Mouse (Mus musculus): ENCODE results near the gene Il1rl2.

Il1rl2 gene

DNA sequence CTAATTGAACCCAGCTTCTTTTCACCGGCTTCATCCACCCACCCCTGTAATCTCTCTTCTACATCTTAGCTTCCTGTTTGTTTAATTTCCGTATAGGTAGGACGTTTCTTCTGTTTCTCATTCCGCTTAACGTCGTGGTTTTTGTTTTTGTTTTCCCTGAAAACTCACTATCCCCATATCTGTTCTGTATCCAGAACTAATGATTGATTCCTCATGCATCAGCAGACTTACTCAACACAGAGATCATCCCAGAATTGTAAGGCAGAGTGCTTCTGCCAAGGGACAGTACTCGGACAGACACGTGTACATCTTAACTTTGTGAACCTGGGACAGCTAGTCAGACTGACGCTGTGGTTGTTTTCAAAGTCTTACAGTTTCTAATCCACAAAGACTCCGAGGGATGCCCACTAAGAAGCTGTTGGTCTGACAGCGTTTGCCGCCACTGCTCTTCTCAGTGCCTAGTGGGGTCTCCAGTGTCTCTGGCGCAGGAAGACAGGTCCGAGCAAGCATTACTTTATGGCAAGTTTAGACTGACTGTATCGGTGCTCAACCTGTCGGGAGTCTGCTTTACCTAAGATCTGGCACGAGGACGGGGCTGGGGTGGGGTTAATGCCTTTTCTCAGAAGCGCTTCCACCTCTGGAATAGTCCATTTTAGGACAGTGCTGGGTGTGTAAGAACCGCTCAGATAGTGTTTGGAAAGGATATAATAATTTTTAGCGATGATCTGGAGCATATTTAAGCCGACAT, 719 bp downstream of the Il1rl2 start:
- DNase-seq (ENCODE audit: low read depth, low spot score), result no peak

DNA sequence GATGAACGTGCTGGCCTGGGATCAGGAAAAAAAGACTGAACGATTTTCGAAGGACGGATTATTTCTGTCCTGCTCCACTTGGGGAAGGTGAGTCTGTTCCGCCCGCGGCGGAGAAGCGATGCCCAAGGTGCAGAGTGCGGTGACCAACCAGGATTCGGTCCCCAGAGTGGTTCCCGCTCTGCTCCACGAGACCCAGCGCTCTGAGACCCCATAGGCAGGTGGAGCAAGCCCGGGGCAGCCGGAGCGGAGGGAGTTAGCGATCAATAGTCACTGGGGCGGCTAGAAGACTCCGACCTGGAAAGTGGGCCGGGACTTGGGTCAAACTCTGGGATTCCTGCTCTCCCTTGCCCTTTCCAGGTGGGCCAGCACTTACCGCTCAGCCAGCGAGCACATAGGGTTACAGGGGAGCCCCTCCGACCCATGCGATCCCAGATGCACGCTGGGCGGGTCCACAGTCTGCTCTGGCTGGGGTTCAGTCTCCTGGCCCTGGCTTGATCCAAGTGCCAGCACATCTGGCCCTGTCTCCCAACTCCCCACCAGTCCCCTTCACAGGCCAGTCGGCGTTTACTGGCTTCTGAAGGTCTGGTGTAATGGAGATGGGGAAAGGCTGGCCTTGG, 1.4 kb downstream of the Il1rl2 start:
- no peak for DNase-seq (ENCODE audit: low read depth, low spot score)

DNA sequence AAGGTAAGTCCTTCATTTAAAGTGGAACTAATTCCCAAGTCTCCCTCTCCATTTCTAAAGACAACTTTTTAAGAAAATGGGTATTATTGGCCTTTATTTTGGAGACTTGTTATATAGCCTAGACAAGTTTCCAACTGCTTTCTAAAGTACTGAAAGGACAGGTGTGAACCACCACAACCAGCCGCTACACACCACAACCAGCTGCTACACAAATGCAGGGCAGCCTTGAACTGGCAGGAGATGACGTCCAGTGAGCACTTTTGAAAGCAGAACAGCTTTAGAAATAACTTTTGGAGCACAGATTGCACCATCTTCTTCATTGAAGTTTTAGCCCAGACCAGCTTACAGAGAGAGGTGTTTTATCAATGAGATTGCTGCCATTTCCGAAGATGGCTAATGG, 3.2 kb downstream of the Il1rl2 start:
- DNase-seq (ENCODE audit: low read depth, low spot score), result no peak

DNA sequence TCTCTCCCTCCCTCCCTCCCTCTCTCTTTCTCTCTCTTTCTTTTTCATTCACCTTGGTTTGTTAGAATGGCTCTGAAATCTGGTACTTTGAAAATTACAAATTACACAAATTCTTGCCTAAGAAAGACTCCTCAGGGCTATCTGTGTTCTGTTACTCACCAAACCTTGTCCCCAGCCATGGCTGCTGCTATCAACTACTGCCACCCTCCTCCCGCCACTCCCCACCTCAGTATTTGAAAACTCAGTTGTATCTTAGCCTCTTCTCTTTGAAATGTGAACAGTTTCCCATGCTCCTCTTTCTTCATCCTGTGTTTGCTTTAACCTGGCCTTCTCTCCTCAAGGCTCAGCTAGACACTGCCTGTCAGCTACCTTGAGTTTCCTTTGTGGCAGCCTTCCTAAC, 5.1 kb downstream of the Il1rl2 start:
- DNase-seq (ENCODE audit: low read depth, low spot score), result no peak

DNA sequence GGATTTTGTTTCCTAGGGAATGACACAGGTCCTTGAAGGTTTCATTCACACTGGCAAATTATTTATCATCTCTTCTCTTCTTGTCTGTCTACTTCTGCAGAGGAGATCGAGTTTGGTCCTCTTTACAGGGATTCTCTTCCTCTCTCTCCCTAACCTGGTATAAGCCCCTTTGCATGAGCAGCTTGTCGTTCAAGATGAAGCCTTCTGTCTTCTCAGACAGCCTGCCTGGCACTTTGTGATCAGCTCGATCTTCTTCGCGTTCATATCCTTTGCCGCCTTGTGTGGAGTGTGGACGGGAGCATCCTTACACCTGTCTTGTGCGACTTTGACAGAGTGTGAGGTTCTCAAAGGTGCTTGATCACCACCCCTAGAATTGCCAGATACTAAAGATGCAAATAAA, 5.8 kb downstream of the Il1rl2 start:
- no peak for DNase-seq (ENCODE audit: low read depth, low spot score)

DNA sequence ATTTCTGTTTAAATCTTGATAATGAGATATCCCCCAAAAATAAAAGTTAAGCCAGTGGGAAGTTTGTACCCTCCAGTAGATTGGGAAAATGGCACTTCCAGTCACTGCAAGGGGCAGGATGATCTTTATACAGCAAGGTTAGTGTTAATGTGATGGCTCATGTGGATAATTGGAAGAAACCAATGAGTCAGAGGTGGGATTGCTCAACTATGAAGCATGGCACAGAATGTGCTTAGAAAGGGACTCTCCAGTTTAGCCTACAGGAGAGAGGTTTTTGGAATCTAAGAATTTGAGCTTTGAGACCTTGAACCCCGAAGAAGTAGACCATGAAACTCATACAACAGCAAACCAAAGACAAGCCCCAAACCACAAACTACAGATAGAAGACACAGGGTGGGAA, 14.9 kb downstream of the Il1rl2 start:
- DNase-seq (ENCODE audit: low read depth, low spot score), result no peak

DNA sequence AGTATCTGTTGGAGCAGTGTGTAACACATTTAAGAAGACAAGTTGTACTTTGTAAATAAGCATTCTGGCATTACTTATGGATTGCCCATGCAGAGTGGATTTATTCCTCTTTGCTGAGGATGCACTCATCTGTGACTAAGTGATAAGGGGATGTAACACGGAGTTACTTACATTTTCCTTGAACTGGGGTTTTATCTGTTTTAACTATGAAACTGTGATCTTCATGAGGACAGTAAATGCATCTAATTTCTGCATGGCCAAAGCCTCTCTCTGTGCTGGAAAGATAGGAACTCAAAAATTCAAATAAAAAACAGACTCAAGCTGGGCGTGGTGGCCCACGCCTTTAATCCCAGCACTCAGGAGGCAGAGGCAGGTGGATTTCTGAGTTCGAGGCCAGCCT, 15.7 kb downstream of the Il1rl2 start:
- DNase-seq (ENCODE audit: low read depth, low spot score), result no peak

DNA sequence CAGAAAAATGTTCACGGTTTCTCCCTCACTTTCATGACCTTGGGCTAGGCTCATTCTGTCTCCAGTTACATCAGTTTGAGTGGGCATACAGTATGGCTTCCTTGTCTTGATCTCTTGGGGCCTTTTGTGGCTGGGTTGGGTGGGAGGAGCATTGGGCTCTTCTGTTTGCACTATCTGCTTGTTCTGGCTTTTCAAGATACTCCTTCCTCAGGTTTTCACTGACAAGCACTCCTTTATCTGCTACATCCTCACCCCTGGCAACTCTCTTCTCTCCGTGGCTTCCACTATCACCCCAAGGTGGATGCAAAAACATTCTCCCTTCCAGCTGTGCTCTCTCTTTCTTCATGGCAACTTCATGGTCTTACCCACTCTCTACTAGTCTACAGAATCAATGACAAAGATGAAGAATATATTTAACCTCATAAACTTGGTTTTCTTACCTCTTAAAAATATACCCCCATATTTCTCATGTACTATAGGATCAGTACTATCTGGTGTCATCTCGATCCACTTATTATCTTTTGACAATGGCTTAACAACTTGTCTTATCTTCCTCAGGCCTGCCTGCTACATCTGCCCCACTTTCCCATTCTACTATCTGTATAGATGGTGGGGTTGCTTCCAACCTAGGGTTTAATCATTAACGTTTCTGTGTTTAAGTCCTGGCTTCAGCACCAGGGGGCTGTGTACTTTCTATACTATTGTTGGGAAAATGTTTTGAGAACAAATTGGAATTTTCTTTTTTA, 27.9 kb downstream of the Il1rl2 start:
- DNase-seq (ENCODE audit: low read depth, low spot score), result no peak

DNA sequence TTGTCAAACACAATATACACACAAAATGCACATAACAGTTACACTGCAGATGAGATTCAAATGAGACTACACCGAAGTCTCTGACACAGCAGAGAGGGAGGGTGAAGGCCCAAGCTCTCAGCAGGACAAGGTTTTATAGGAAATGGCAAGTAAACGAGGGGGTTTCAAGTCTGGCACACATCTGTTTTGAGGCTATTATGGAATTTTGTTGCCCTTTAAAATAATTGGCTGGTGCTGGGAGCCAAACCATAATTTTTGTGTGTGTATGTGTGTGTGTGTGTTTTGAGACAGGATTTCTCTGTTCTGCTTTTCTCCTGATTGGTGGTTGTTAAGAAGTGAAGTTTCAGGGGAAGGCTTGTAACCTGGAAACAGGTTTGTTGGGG, 28.5 kb downstream of the Il1rl2 start:
- DNase-seq (ENCODE audit: low read depth, low spot score), result no peak

DNA sequence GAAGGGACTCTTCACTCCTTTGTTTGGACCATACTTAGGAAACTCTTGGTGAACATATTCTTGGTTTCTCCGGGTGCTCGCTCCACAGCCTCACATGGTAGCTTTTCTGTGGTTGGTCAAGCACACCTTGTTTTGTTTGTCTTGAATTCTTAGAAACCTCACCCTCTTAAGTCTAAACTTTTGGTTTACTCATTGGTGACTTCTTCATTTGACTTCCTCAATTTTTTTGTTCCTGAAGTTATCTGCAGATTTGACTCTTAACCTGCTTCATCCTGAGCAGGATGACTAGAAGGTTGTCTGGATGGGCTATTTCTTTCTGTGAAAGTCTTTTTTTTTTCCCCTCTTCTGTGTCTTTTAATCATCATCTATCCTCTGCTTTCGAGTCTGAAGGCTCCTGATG, 30.3 kb downstream of the Il1rl2 start:
- DNase-seq (ENCODE audit: low read depth, low spot score), result no peak

DNA sequence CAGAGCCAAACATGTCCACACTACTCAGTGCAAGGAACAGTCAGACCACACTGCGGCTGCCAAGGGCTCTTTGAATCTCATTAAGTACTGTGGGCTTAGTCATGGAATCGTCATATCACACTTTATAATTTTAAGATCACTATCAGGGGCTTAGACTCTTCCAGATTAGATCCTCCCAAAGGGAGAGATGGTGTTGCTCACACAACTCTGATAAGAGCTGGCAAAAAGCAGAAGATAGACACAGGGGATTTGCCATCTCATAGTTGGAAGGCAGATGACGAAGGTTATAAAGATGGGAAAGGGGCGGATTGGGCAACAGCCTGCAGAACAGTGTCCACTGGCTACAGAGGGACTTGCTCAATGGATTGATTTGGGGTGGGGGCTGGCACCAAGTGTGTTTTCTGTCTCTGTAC, 31.0 kb downstream of the Il1rl2 start:
- no peak for DNase-seq (ENCODE audit: low read depth, low spot score)

DNA sequence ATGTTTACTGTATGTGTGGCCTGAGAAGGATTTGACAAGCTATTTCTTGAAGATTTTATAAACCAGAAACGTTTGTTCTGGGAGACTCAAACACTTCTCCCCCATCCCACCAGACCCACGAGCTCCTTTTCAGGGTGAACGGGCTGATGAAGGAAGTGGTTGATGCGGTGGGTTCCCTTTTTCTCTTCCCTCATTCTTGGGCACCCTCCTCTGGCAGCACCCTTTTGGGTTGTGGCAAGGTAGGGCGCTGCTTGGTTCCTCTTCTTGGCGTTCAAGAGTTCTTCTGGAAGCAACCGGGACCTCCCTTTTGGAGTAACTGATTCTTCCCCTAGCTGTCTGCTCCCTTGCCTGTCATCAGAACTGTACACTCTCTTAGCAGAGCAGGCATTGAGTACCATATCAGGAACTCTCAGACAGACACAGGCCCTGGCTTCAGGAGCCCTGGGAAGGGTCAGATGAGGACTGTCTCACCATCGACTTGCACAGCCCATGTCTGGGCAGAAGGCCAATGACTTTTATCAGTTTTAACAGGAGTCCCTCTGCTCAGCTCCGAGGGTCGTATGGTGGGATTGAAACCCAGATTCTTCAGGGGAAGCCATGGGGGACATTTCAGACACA, 31.6 kb downstream of the Il1rl2 start:
- DNase-seq (ENCODE audit: low read depth, low spot score), result no peak

DNA sequence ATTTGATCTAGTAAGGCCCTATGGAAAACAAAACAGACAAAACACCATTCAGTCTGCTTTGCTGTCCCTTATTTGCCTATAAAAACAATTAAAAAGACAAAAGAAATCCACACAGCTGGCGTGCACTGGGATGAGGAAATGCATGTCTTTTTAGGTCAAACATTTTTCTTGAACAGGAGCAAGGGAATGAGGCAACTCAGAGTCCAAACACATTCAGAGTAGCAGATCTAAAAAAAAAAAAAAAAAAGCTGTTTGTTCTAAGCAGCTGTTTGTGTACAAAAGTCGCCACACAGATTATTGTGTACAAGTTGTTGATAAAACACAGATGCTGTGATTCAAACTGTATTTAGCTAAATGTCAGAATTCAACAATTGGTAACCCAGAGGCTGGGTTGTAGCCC, 33.5 kb downstream of the Il1rl2 start:
- DNase-seq (ENCODE audit: low read depth, low spot score), result no peak

DNA sequence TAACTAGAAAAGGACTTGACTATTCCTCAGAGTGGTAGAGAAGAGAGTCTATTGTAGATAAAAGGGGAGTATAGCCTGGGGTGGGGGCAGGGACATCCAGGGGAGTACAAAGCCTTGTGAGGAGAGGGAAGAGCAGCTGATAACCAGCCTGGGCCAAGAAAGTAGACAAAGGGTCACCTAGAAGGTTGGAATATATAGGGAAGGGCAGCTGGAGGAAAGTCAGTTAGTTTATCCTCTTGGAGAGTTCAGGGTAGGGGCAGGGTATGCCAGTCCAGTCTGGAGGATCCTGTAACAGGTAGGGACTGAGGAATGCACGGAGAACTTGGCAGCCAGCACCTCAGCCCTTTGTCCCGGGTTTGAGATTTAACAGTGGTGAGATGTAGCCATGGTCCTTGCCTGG, 33.9 kb downstream of the Il1rl2 start:
- DNase-seq (ENCODE audit: low read depth, low spot score), result no peak

DNA sequence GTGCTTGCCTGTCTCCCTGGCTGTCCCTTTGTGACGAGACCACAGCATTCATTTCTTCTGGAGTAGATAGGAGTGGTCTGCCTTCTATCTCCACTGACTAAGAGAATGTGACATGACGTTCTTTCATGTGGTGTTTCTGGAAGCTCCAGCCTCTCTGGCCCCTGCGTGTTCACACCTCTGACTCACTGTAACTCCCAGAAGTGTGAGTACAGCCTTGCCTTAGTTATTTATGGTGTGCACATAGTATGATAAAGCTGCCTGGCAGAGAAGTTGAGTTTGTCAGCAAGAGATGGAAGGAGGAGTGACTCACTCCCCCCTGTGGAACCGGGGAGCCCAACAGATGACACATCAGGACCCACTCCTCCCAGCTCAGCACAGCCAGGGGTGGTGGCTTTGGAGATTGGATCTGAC, 34.4 kb downstream of the Il1rl2 start:
- no peak for DNase-seq (ENCODE audit: low read depth, low spot score)

DNA sequence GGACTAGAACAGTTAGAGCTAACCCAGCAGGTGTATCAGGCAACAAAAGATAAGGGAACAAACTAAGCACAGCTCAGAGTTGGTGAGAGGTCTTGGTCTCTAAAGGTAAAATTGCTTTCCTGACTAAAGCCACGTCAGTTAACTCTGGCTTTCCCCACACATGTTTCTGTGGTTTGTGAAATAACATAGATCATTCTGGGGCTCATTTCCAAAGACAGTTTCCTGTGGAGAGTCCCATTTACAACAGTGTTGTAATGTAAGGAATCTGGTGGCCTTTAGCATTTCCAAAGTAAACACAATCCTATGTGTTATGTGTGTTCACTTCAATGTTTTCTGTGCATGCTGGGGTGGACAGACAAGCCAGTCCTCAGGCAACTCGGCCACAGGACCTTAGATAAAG, 35.3 kb downstream of the Il1rl2 start:
- no peak for DNase-seq (ENCODE audit: low read depth, low spot score)

DNA sequence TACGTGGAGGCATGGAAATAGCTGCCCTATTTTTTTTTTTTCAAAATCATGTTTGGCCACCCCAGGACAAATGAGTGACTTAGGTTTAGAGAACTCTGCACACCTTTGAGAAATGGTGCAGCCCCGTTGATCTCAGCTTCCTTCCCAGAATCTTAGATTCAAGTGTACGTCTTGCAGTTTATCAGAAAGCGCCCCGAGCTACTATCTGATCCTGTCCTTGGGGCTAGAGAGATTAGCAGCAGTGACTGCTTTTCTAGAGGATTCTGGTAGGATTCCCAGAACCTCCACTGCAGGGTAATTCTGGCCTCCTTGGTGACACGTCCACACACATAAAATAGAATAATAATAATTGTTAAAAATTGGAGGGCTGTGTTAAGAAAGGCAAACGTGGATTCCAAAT, 36.6 kb downstream of the Il1rl2 start:
- DNase-seq (ENCODE audit: low read depth, low spot score), result no peak

DNA sequence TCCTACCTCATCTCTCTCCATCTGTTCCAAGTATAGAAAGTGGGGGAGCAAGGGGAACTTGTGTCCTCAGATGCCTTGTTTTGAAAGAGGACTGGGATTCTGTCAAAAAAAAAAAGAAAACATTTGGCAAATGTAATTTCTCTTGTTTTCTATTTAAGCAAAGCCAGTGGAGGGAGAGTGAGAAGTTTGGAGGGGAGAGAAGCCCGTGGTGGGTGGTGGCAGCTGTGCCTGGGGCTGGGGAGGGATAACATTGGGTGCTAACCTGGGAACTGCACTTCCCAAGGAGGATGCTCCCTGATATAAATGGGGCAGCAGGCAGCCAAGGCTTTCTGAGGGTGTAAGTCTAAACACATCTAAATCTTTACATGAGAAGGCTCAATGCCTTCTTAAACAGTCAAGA, 37.2 kb downstream of the Il1rl2 start:
- DNase-seq (ENCODE audit: low read depth, low spot score), result no peak

DNA sequence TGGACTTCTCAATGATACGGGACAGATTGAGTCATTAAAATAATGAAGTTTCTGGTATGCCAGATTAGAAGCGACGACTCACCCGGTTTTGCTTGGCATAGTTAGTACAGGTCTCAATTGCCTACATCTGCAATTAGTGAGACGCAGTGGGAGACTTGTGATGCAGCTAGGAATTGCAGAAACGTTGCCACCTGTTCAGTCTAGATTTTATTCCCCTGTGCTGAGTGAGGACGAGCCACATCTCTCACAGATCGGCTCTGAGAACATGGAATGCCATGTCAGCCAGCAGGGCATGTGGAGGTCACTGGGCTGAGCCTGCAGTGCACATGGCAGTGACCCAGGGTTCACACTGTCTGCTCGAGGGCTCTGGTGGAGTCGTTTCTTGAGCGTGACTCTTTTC, 38.4 kb downstream of the Il1rl2 start:
- no peak for DNase-seq (ENCODE audit: low read depth, low spot score)

DNA sequence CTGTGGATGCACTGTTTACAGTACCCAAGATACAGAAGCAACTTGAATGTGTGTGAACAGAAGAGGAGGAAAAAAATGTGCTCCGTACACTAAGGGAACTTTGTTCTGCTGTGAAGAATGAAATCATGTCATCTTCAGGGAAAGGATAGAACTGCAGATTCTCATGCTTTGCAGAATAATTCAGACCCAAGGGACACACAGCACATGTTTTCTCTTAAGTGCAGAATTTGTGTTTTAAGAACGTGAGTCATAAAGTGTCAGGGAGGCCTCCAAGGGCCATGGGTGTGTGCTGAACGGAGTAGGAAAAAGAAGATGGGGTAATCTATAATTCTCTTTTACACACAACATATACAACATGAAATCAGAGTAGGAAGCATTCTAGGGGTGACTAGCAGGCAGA, 48.5 kb downstream of the Il1rl2 start:
- no peak for DNase-seq (ENCODE audit: low read depth, low spot score)

DNA sequence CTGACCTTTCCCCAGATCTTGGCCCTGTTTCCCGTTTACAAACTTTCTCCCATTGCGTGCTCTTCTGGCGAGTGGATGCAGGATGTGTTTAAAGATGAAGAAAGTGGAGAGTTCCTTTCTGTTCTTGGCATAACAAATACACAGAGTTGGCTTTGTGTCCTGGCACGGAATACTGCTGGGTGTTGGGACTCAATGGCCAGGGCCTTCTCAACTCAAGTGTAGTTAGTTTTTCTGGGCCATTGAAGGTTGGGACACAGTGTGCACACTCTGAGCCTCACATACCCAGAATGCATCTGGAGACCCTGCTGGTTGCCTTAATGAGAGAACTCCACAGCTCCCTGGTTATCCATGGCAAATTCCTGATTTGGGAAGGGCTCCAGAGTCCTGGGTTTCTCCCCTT, 50.7 kb downstream of the Il1rl2 start:
- DNase-seq (ENCODE audit: low read depth, low spot score), result no peak

DNA sequence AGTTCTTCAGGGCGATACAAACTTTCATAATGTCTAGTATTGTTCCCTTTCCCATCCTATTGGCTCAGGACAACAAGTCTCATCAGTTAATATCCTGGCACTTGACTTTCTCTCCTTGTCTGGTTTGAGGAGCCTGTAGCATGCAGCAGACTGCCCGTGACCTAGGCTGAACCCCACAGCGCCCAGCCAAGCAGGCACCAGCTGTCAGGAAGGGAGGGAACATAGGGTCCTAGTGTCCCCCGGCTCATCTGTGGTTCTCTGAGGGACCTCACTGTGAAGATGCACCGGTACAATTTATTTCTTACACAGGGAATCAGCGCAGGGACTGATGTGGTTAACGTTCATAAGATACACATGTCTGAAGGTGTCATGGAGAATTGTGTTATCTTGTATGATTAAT, 52.3 kb downstream of the Il1rl2 start:
- no peak for DNase-seq (ENCODE audit: low read depth, low spot score)

DNA sequence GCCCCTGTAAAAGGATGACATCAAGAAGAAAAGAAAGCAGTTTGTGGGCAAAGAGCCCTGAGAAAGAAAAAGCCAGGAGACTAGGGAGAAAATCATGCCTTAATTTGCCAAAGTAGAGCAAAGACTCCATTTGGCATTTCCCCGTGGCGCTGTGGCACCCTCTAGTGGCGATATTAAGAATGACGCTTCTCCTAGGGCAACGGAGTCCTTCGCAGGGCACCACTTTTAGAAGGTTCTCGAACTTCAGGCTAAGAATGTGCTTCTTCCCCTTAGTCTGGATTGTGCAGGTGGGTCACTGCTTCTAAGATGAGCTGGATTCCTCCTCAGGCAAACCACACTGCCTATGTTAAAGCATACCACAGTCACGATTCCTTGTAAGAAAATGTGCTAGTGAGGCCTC, 54.4 kb downstream of the Il1rl2 start:
- DNase-seq (ENCODE audit: low read depth, low spot score), result no peak
